Mouse (Mus musculus) heart, adult 8-10 months (tissue): ENCODE results near the gene Krtap14. TPM values are rescaled to one million over a fixed set of nuclear protein-coding genes. Genes with fewer than 3 reads are reported as not detected.

ENCODE experiments used
- DNase-seq: peaks from one replicate; pipeline ENCODE4 v3.0.0; 2022; ENCODE audit warnings: low spot score
- total RNA-seq, 4 experiments: library from RNA; stranded (reverse); gene quantifications; 2 replicates each; pipeline ENCODE4 v1.2.4; 2022

Krtap14 gene
- total RNA-seq = not detected

- no peak for DNase-seq
These were observed at the start of gene Krtap14 for GRCm38 (mm10) chr16:88826095-88826652. TSS of gene Krtap14 (minus strand) at chr16:88826145.

GRCm38 (mm10) chr16:88874169-88874568 is 48.2 kb upstream of the Krtap14 start, which contains the start of gene Krtap19-2:
TSS of gene Krtap19-2 (minus strand) at chr16:88874269.
- no peak for DNase-seq

GRCm38 (mm10) chr16:88869311-88869710 is 43.4 kb upstream of the Krtap14 start, which contains the start of gene Krtap19-1:
TSS of gene Krtap19-1 (minus strand) at chr16:88869411.
- no peak for DNase-seq

GRCm38 (mm10) chr16:88864887-88865407 is 39.0 kb upstream of the Krtap14 start:
- DNase-seq = no peak

GRCm38 (mm10) chr16:88851450-88851849 is 25.5 kb upstream of the Krtap14 start:
- no peak for DNase-seq

- no peak for DNase-seq
These were observed 22.6 kb upstream of the Krtap14 start for GRCm38 (mm10) chr16:88848558-88848957.

GRCm38 (mm10) chr16:88847363-88847762 is 21.4 kb upstream of the Krtap14 start:
- DNase-seq = no peak

GRCm38 (mm10) chr16:88826978-88827377 is 1.0 kb upstream of the Krtap14 start:
- DNase-seq = no peak

GRCm38 (mm10) chr16:88823736-88824135 is 2.2 kb downstream of the Krtap14 start:
- no peak for DNase-seq

GRCm38 (mm10) chr16:88820066-88820465 is 5.9 kb downstream of the Krtap14 start, which contains the start of gene Krtap15:
TSS of gene Krtap15 (plus strand) at chr16:88820215.
- DNase-seq = no peak

GRCm38 (mm10) chr16:88811827-88812226 is 14.1 kb downstream of the Krtap14 start, which contains the start of gene Gm20741:
TSS of gene Gm20741 (minus strand) at chr16:88812220.
- no peak for DNase-seq

GRCm38 (mm10) chr16:88786786-88787185 is 39.2 kb downstream of the Krtap14 start:
- DNase-seq = no peak

- no peak for DNase-seq
These were observed 48.3 kb downstream of the Krtap14 start, which contains the start of gene Gm5965 for GRCm38 (mm10) chr16:88777596-88777995. TSS of gene Gm5965 (plus strand) at chr16:88777896.

- DNase-seq = no peak
These were observed 51.8 kb downstream of the Krtap14 start, which contains the start of gene 2310057N15Rik for GRCm38 (mm10) chr16:88774106-88774505. TSS of gene 2310057N15Rik (minus strand) at chr16:88774206.

Other genes with a start within 250 kb of the Krtap14 start
- gene Krtap24-1, start 213.9 kb downstream of the Krtap14 start, total RNA-seq = not detected
- gene 2310079G19Rik, start 198.5 kb downstream of the Krtap14 start, total RNA-seq = not detected
- not detected for gene Krtap26-1, start 178.3 kb downstream of the Krtap14 start, total RNA-seq
- gene Krtap27-1, start 154.5 kb downstream of the Krtap14 start, total RNA-seq = not detected
- gene 2310061N02Rik, start 118.2 kb downstream of the Krtap14 start, total RNA-seq = not detected
- not detected for gene Krtap13-1, start 97.3 kb downstream of the Krtap14 start, total RNA-seq
- not detected for gene Krtap13, start 74.5 kb downstream of the Krtap14 start, total RNA-seq
- not detected for gene 2310034C09Rik, start 67.3 kb downstream of the Krtap14 start, total RNA-seq
- gene 2310057N15Rik, start 51.9 kb downstream of the Krtap14 start, total RNA-seq = not detected
- gene Gm5965, start 48.2 kb downstream of the Krtap14 start, total RNA-seq = not detected
- gene Gm20741, start 13.9 kb downstream of the Krtap14 start, total RNA-seq = not detected
- not detected for gene Krtap15, start 5.9 kb downstream of the Krtap14 start, total RNA-seq
- gene Krtap19-1, start 43.3 kb upstream of the Krtap14 start, total RNA-seq = not detected
- gene Krtap19-2, start 48.1 kb upstream of the Krtap14 start, total RNA-seq = not detected
- not detected for gene Krtap19-3, start 51.9 kb upstream of the Krtap14 start, total RNA-seq
- not detected for gene Krtap19-4, start 58.9 kb upstream of the Krtap14 start, total RNA-seq
- gene Krtap19-5, start 70.3 kb upstream of the Krtap14 start, total RNA-seq = not detected
- not detected for gene Krtap19-9b, start 106.1 kb upstream of the Krtap14 start, total RNA-seq
- not detected for gene Krtap16-3, start 136.7 kb upstream of the Krtap14 start, total RNA-seq
- gene Krtap22-2, start 184.6 kb upstream of the Krtap14 start, total RNA-seq = not detected
- gene Gm10229, start 189.1 kb upstream of the Krtap14 start, total RNA-seq = not detected
- not detected for gene Krtap6-1, start 205.6 kb upstream of the Krtap14 start, total RNA-seq
- not detected for gene Gm10228, start 215.3 kb upstream of the Krtap14 start, total RNA-seq
- gene Krtap6-5, start 221.7 kb upstream of the Krtap14 start, total RNA-seq = not detected
- gene 1110025L11Rik, start 237.9 kb upstream of the Krtap14 start, total RNA-seq = not detected